Mouse (Mus musculus) hindbrain, embryonic 12.5 days (tissue): ENCODE measurements around the gene Bbs5. TPM values are rescaled to one million over a fixed set of nuclear protein-coding genes. Genes with fewer than 3 reads are reported as not detected.

Source experiments
- ATAC-seq: fragments of 200-750 bp; cut with Nextera tagmentation; 2 replicates; pipeline ENCODE4 v1.8.0; 2017; ENCODE audit warnings: moderate TSS enrichment; ENCODE audit not compliant: low FRiP score
- H3K27ac ChIP-seq: fragments of 300-500 bp; sonication (generic); 2 replicates; pipeline ENCODE4 v1.5.1; 2016; ENCODE audit warnings: mild to moderate bottlenecking
- H3K27me3 ChIP-seq: fragments of 300-500 bp; sonication (generic); 2 replicates; pipeline ENCODE4 v1.6.1; 2016; ENCODE audit warnings: mild to moderate bottlenecking
- H3K36me3 ChIP-seq: fragments of 300-500 bp; sonication (generic); 2 replicates; pipeline ENCODE4 v1.6.1; 2016; ENCODE audit warnings: mild to moderate bottlenecking
- H3K4me1 ChIP-seq: fragments of 300-500 bp; sonication (generic); 2 replicates; pipeline ENCODE4 v1.6.1; 2016
- H3K4me2 ChIP-seq: fragments of 300-500 bp; sonication (generic); replicated peaks from 2 replicates; pipeline ENCODE4 v1.6.1; 2016; ENCODE audit warnings: mild to moderate bottlenecking
- H3K4me3 ChIP-seq: fragments of 300-500 bp; sonication (generic); 2 replicates; pipeline ENCODE4 v1.5.1; 2016; ENCODE audit warnings: mild to moderate bottlenecking
- H3K9ac ChIP-seq: fragments of 300-500 bp; sonication (generic); 2 replicates; pipeline ENCODE4 v1.6.1; 2016; ENCODE audit warnings: mild to moderate bottlenecking, moderate library complexity
- H3K9me3 ChIP-seq: fragments of 300-500 bp; sonication (generic); replicated peaks from 2 replicates; pipeline ENCODE4 v1.6.1; 2016; ENCODE audit warnings: mild to moderate bottlenecking
- WGBS: fragments of 180-500 bp; shearing (Covaris S2); methylation state at CpG from one replicate; pipeline ENCODE4 v1.1.7; 2016; 5-methylcytosine and 5-hydroxymethylcytosine counted together
- polyA plus RNA-seq: library from polyadenylated mRNA; unstranded; fragments of >200 nt; fragmentation: Nextera tagmentation; extraction: Ambion mirVana; gene quantifications from 2 replicates; pipeline ENCODE4 v1.2.1, GENCODE M21; 2016

Gene Bbs5
- 19.6 and 26.3 TPM in 2 replicates for polyA plus RNA-seq

GRCm38 (mm10) chr2:69646726-69647490 is at the start of gene Bbs5:
Gene Bbs5, plus strand, starts transcription at chr2:69647171.
- Histone ChIP-seq H3K4me1 (peaks cover 12% of the 10 kb centered on the region), H3K9me3 (no peaks in the 10 kb centered on the region), H3K27ac (peak within 1 kb of the TSS; percentile 35; the same call in 1 of the 2 replicates), H3K4me3 (peak within 1 kb of the TSS; percentile 85), H3K36me3 (no peaks in the 10 kb centered on the region; the same call in 1 of the 2 replicates), H3K9ac (peak within 1 kb of the TSS; percentile 82), H3K27me3 (no peaks in the 10 kb centered on the region), H3K4me2 (peak within 1 kb of the TSS; percentile 77)
- 3% methylated on average over 43 of the region's 43 CpGs for WGBS
- peak; percentile 94 for ATAC-seq

GRCm38 (mm10) chr2:69603726-69604393 is 43.1 kb upstream of the Bbs5 start:
- no peak overlapping the region for H3K4me3 ChIP-seq
- H3K9me3 ChIP-seq: no peaks in the 10 kb centered on the region
- no peaks in the 10 kb centered on the region for H3K27me3 ChIP-seq
- WGBS: 84% methylated on average over 7 of the region's 7 CpGs
- no peaks in the 10 kb centered on the region for H3K36me3 ChIP-seq
- H3K4me2 ChIP-seq: no peak overlapping the region
- H3K4me1 ChIP-seq: no peaks in the 10 kb centered on the region
- no peak for ATAC-seq
- no peak overlapping the region for H3K9ac ChIP-seq
- H3K27ac ChIP-seq: no peak overlapping the region

- Histone ChIP-seq H3K27me3 (no peaks in the 10 kb centered on the region), H3K9me3 (no peaks in the 10 kb centered on the region), H3K4me3 (no peak overlapping the region), H3K36me3 (no peaks in the 10 kb centered on the region), H3K9ac (no peak overlapping the region), H3K4me1 (no peaks in the 10 kb centered on the region), H3K27ac (no peak overlapping the region), H3K4me2 (no peak overlapping the region)
- ATAC-seq: no peak
- 91% methylated on average over 3 of the region's 3 CpGs for WGBS
Measured at GRCm38 (mm10) chr2:69606621-69607020, 40.4 kb upstream of the Bbs5 start.

GRCm38 (mm10) chr2:69612237-69612636 is 34.7 kb upstream of the Bbs5 start:
- H3K4me1 ChIP-seq: peaks cover 3% of the 10 kb centered on the region; the same call in 1 of the 2 replicates
- no peaks in the 10 kb centered on the region for H3K36me3 ChIP-seq
- WGBS: 18% methylated on average over 10 of the region's 10 CpGs
- no peak overlapping the region for H3K4me3 ChIP-seq
- ATAC-seq: no peak
- no peaks in the 10 kb centered on the region; the same call in 1 of the 2 replicates for H3K27me3 ChIP-seq
- H3K27ac ChIP-seq: no peak overlapping the region
- no peak overlapping the region for H3K4me2 ChIP-seq
- H3K9me3 ChIP-seq: no peaks in the 10 kb centered on the region
- no peak overlapping the region for H3K9ac ChIP-seq

- no peak overlapping the region for H3K27ac ChIP-seq
- H3K4me2 ChIP-seq: no peak overlapping the region
- H3K27me3 ChIP-seq: no peaks in the 10 kb centered on the region; the same call in 1 of the 2 replicates
- no peak for ATAC-seq
- WGBS: 55% methylated on average over 9 of the region's 9 CpGs
- H3K9me3 ChIP-seq: no peaks in the 10 kb centered on the region
- H3K4me3 ChIP-seq: no peak overlapping the region
- H3K36me3 ChIP-seq: no peaks in the 10 kb centered on the region
- no peak overlapping the region for H3K9ac ChIP-seq
- H3K4me1 ChIP-seq: peaks cover 3% of the 10 kb centered on the region; the same call in 1 of the 2 replicates
Measured at GRCm38 (mm10) chr2:69612716-69613115, 34.3 kb upstream of the Bbs5 start.

GRCm38 (mm10) chr2:69613237-69613636 is 33.7 kb upstream of the Bbs5 start:
- WGBS: 68% methylated on average over 4 of the region's 4 CpGs

GRCm38 (mm10) chr2:69618336-69618735 is 28.6 kb upstream of the Bbs5 start:
- H3K4me2 ChIP-seq: no peak overlapping the region
- H3K4me1 ChIP-seq: no peaks in the 10 kb centered on the region
- H3K4me3 ChIP-seq: no peak overlapping the region
- H3K27me3 ChIP-seq: no peaks in the 10 kb centered on the region
- H3K9me3 ChIP-seq: no peaks in the 10 kb centered on the region
- no peaks in the 10 kb centered on the region for H3K36me3 ChIP-seq
- no peak overlapping the region for H3K27ac ChIP-seq
- ATAC-seq: no peak
- no peak overlapping the region for H3K9ac ChIP-seq

More at GRCm38 (mm10) chr2:69613237-69613636, 33.7 kb upstream of the Bbs5 start:
- ATAC-seq: no peak
- no peaks in the 10 kb centered on the region for H3K36me3 ChIP-seq
- H3K4me2 ChIP-seq: no peak overlapping the region
- H3K4me1 ChIP-seq: peaks cover 3% of the 10 kb centered on the region; the same call in 1 of the 2 replicates
- H3K27ac ChIP-seq: no peak overlapping the region
- H3K9ac ChIP-seq: no peak overlapping the region
- no peak overlapping the region for H3K4me3 ChIP-seq
- H3K27me3 ChIP-seq: no peaks in the 10 kb centered on the region; the same call in 1 of the 2 replicates
- no peaks in the 10 kb centered on the region for H3K9me3 ChIP-seq

- H3K27ac ChIP-seq: no peak overlapping the region
- no peaks in the 10 kb centered on the region for H3K27me3 ChIP-seq
- no peaks in the 10 kb centered on the region for H3K36me3 ChIP-seq
- no peak overlapping the region for H3K4me2 ChIP-seq
- H3K9ac ChIP-seq: no peak overlapping the region
- no peaks in the 10 kb centered on the region for H3K4me1 ChIP-seq
- ATAC-seq: no peak
- H3K9me3 ChIP-seq: no peaks in the 10 kb centered on the region
- no peak overlapping the region for H3K4me3 ChIP-seq
Measured at GRCm38 (mm10) chr2:69619286-69619685, 27.7 kb upstream of the Bbs5 start.

- Histone ChIP-seq H3K36me3 (no peaks in the 10 kb centered on the region), H3K4me2 (no peak overlapping the region), H3K27me3 (no peaks in the 10 kb centered on the region), H3K9ac (no peak overlapping the region), H3K4me3 (no peak overlapping the region), H3K4me1 (no peaks in the 10 kb centered on the region), H3K27ac (no peak overlapping the region), H3K9me3 (no peaks in the 10 kb centered on the region)
- 66% methylated on average over 17 of the region's 17 CpGs for WGBS
- ATAC-seq: 0 out of 2 replicates have a peak, but pooled peaks have one; percentile 22
Measured at GRCm38 (mm10) chr2:69629215-69629614, 17.8 kb upstream of the Bbs5 start.

GRCm38 (mm10) chr2:69629914-69630313 is 17.1 kb upstream of the Bbs5 start:
- Histone ChIP-seq H3K27me3 (no peaks in the 10 kb centered on the region), H3K27ac (no peak overlapping the region), H3K4me1 (no peaks in the 10 kb centered on the region), H3K36me3 (no peaks in the 10 kb centered on the region), H3K4me2 (no peak overlapping the region), H3K4me3 (no peak overlapping the region), H3K9ac (no peak overlapping the region), H3K9me3 (no peaks in the 10 kb centered on the region)
- 87% methylated on average over 6 of the region's 6 CpGs for WGBS
- no peak for ATAC-seq

- Histone ChIP-seq H3K27me3 (no peaks in the 10 kb centered on the region), H3K4me1 (no peaks in the 10 kb centered on the region), H3K36me3 (no peaks in the 10 kb centered on the region), H3K27ac (no peak overlapping the region), H3K4me2 (no peak overlapping the region), H3K9me3 (no peaks in the 10 kb centered on the region), H3K9ac (no peak overlapping the region), H3K4me3 (no peak overlapping the region)
- 89% methylated on average over 5 of the region's 5 CpGs for WGBS
- ATAC-seq: no peak
Measured at GRCm38 (mm10) chr2:69630792-69631191, 16.2 kb upstream of the Bbs5 start.

- H3K9ac ChIP-seq: no peak overlapping the region
- 82% methylated on average over 2 of the region's 2 CpGs for WGBS
- H3K4me3 ChIP-seq: no peak overlapping the region
- no peak overlapping the region for H3K4me2 ChIP-seq
- H3K27ac ChIP-seq: no peak overlapping the region
- no peak for ATAC-seq
- H3K4me1 ChIP-seq: no peaks in the 10 kb centered on the region
- no peaks in the 10 kb centered on the region for H3K27me3 ChIP-seq
- no peaks in the 10 kb centered on the region for H3K9me3 ChIP-seq
- no peaks in the 10 kb centered on the region for H3K36me3 ChIP-seq
Measured at GRCm38 (mm10) chr2:69631449-69631848, 15.5 kb upstream of the Bbs5 start.
